Mouse (Mus musculus): ENCODE measurements at regions not wholly inside any gene's neighbourhood (a gene's known extent, or its start where the extent isn't known, plus 50 kb on each side); places are given as distances from the start of the nearest gene placed in this dataset.

DNA sequence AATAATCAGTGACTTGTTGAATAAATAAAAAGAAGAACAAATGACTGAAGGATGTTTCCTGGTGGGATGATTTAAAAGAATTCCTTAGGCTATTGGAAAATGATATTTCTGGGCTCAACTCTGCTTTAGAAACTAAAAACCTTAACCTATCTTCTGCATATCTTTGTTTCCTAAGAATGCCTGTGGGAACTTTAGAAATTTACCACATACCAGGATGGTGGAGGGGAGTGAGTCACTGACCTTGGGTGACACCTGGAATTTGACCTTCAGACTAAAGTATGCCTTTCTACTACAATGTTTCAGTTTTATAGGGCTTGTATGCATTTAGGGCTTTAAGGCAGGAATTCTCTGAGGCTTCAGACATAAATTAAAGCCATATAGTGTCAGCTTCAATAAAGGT lies 972.3 kb downstream of the Ttll7 start:
- no peak for TF ChIP-seq GATA4 (IDR thresholded peaks at IDR 0.05; ENCODE audit: insufficient replicate concordance, low read length)

DNA sequence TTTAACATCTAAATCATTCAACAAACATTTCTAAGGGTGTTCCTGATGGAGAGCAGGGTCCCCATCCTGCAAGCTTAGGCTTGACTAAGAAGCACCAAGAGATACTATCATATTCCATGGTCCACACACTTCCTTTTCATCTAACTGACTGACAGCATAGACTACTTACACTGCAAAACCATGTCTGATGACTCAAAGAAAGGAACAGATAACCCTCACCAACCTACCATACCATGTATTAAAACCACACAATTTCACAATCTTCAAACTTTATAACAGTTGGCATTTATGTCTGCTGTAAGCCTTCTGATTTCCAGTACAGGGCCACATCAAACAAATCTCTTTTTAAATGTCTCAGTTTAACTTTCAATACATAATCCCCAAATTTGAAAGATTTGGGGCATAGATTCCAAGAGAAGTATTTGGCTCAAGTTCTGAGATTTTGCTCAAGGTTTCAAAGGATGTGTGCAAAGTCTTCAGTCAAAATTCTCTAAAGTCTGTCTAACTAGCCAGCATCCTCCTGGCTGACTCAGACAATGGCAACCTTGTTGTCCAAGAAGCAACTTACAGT lies 962.0 kb downstream of the Ttll7 start:
- no peak for TF ChIP-seq GATA4 (IDR thresholded peaks at IDR 0.05; ENCODE audit: insufficient replicate concordance, low read length)

DNA sequence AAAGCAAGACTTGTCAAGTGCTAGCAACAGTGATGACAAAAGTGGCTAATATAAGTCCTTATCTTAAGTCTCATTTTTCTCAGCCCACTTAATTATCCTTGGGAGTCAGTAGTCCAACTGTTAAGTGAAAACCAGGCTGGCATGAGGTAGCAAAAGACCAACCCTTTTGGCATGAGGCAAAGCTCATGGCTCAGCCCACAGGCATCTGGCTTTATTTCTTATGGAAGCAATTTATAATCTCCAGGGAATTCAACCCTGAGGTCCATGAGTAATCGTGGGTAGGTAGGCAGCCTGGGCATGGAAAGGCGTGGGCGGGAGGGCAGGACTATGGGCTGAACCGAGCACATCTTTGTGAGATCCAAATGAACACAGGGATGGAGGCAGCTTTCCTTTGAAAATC lies 950.4 kb downstream of the Ttll7 start:
- TF ChIP-seq GATA4 (IDR thresholded peaks at IDR 0.05; ENCODE audit: insufficient replicate concordance, low read length): no peak

DNA sequence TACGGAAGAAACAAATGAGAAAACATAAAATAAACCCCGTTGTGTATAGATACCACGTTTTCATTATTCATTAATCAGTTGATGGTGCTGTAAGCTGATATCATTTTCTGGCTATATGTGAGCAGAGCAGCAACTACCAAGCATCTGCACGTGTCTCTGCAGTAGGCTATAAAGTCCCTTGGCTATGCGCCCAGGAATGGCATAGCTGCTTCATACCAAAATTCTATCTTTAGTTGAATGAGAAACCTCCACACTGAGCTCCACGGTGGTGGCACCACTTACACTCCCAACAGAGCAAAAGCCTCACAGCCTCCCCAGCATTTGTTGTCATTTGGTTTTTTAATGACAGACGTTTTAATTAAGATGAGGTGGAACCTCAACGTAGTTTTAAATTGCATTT lies 944.4 kb downstream of the Ttll7 start:
- no peak for TF ChIP-seq GATA4 (IDR thresholded peaks at IDR 0.05; ENCODE audit: insufficient replicate concordance, low read length)

DNA sequence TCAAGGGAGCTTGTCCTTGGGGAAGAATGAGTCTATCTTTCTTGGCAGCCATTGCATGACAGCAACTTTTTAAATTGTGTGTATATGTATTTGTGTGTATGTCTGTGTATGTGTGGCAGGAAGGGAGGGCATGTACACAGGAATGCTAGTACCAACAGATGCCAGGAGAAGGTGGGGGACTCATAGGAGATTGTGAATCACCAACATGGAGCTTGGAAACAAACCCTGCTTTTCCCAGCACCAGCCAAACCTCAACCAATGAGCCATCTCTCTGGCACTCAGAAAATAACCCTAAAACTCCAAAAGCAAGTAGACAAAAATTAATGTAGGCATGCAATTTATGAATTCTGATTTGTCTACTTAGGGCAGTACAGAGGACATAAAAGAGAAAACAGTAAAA lies 942.9 kb downstream of the Ttll7 start:
- TF ChIP-seq GATA4 (IDR thresholded peaks at IDR 0.05; ENCODE audit: insufficient replicate concordance, low read length): no peak

DNA sequence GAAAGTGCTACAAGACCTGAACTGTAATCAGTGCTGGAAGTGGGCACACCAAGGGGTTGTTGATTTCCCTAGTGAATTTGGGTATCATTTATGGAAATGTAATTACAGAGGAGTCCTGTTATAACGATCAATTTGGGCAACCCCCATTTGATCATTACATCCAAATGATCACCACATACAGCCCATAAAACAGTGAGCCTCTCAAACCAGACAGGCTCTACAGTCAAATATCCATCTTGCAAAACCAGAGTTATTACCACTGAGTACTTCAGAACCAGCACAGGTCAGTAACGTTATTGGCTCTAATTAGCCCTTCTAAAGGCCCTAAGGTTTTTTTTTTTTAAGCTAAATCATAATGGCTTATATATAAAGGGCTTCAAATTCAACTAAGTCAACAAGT lies 934.4 kb downstream of the Ttll7 start:
- no peak for TF ChIP-seq GATA4 (IDR thresholded peaks at IDR 0.05; ENCODE audit: insufficient replicate concordance, low read length)

DNA sequence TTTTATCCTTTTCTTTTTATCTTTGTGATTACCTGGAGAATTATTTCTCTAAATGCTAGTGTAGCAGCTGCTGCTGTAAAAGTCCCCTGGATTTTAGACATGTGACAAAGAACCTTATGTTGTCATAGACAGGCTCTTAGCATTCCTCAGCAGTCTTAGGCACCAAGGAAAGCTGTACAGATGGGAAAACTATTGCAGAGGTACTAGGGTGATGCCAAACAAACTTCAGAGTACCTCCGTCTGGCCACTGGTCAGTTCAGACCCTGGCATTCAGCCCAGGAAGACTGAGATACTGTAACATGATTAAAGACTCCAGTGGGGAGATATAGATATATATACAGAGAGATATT lies 898.6 kb downstream of the Ttll7 start:
- TF ChIP-seq GATA4 (IDR thresholded peaks at IDR 0.05; ENCODE audit: insufficient replicate concordance, low read length): no peak

DNA sequence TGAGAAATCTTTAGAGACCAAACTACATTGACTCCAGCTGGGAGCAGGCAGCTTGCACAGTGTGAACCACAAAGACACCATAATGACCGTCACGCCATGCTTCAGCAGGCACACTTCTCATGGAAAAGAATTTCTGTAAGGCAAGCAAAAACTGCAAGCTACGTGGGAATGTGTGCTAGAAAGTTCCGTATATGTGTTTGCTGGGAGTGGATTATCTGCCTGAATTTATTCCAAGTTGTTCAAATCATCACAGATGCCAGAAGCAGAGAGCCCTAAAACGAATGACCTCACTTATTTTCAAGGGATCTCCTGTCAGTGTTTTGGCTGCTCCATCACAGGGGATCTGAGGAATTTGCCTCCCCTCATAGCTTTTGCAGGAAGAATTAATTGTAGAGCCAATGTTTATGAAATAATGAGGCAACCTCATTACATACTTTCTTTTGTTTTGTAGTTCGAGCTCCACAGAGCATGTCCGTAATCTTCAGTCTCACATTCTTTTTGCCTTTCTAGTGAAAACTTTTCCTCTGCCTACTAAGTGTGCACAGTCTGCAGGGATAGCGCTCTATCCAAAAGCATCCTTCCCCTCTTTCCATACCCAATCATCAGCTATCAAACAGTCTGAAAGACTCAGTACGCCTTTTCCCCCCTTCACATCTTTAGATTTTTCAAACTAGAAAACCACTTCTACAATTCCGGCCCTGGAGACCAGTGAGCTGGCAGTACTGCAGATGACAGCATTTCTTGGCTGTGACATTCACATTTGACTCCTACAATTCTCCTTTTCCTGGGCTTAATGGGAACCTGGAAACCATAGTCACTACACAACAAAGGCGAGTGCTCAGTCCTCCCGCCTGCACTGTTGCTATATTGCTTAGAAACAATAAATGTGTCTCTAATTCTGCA lies 898.0 kb downstream of the Ttll7 start:
- no peak for TF ChIP-seq GATA4 (IDR thresholded peaks at IDR 0.05; ENCODE audit: insufficient replicate concordance, low read length)

DNA sequence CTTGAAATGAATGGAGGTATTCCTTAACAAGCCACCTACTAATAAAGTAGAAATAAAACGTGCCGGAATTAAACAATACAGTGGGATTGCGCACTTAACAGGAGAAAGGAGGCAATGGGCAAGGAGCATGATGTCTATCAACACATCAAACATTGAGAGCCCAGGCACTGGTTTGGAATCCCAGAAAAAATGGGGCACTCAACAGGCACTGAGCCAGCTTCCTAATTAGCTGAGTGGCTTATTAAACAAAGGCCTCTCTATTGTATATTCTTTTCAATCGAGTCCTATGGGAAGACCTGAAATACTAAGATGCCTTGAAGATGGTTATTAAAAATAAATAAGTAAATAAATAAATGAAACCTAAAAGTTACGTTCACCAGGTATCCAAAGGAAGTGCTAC lies 897.3 kb downstream of the Ttll7 start:
- TF ChIP-seq GATA4 (IDR thresholded peaks at IDR 0.05; ENCODE audit: insufficient replicate concordance, low read length): no peak

DNA sequence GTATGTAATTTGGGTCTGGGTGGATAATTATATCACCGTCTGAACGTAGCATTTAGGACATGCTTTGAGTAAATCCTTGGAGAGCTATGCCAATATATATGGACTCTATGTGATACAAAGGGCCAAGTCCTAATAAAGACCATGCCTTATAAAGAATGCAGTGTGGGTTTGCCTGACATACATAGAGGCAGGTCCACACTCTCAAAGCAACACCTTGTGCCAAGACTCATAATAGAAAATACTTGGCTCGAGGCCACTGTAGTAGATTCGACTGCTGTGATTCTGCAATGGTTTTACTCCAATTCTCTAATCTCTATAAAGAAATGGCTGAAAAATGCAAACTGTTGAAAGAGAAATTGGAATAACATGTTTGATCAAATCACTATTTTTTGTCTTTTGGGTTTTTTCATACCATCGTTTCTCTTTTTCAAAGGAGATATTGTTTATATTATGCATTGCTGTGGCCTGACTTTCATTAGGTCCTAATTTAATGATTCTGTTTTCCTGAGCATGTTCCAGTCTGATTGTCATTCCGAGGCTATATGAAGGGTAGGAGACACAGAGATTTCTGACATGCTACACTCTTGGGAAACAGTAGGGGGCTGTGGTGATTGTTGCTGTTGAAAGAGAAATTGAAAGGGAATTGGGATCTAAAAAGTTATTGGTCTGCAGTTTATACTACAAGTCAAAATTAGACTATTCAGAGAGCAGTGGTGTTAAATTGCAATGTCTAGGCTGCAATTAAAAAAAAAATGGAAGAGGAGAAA lies 884.7 kb downstream of the Ttll7 start:
- no peak for TF ChIP-seq GATA4 (IDR thresholded peaks at IDR 0.05; ENCODE audit: insufficient replicate concordance, low read length)

DNA sequence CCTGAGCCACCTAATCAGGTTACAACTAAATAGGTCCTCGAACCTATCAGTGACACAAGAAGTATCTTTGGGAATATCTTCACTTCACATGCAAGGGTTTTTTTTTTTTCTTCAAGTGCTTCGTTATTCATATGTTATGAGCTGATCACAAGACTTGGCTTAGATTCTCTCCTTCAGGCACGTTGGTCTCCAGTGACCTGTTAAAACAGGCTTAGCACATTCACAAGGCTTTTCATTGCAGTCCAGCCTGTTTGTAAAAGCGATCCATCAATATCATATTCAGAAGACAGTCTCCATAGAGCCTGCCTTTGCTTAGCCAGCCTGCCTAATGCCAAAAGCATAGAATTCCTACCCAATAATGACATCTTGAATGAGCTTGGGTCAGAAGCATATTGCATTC lies 864.2 kb downstream of the Ttll7 start:
- TF ChIP-seq GATA4 (IDR thresholded peaks at IDR 0.05; ENCODE audit: insufficient replicate concordance, low read length): no peak

DNA sequence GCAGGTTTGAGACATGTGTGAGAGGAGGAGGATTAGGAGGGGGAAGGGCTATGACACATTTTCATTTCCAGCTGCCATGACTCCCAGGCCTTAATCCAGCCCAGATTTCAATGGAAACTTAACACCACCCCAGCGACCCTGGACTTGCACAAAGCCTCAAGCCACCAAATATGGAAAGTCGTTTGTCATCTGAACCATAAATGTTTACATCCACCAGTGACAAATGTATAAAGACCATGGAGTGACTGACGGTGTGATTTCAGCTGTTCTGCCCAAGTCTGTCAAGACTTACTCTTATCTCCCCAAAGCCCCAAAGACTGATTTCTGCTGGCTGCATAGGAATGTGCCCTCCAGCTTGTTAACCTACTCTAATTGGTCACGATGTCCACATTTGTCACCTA lies 855.2 kb downstream of the Ttll7 start:
- TF ChIP-seq GATA4 (IDR thresholded peaks at IDR 0.05; ENCODE audit: insufficient replicate concordance, low read length): no peak

DNA sequence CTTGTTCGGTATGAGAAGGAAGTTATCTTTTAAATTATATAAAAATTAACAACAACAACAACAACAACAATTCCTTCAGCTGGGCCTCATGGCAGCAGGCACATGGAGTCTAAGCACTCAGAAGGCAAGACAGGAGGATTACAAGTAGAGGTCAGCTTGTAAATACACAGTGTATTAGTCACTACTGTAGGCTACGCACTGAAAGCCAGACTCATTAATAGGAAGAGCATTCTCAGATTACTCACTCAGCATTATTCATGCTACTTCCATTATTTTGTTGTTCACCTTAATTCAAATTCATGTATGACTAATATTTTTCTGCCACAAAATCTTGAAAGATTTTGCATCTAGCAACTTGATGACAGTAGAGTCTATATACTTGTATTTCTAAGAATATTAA lies 831.6 kb downstream of the Ttll7 start:
- no peak for TF ChIP-seq GATA4 (IDR thresholded peaks at IDR 0.05; ENCODE audit: insufficient replicate concordance, low read length)

DNA sequence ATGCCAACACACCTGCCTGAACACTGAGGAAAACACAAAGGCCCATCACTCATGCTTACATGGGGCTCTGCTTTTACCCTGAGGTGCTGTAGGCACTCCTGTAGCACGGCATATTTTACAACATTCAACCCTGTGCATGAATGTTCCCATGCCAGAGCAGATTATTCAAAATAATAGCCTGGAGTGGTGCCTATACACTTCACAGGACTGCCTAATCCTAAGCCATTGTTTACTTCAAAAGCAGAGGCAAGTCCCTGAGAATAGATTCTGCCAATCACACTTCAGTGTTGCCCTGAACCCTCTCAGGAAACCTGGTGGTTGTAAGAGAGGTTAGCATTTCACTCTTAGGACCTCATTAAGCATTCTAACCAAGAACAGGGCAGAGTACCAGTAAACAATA lies 828.1 kb downstream of the Ttll7 start:
- no peak for TF ChIP-seq GATA4 (IDR thresholded peaks at IDR 0.05; ENCODE audit: insufficient replicate concordance, low read length)

DNA sequence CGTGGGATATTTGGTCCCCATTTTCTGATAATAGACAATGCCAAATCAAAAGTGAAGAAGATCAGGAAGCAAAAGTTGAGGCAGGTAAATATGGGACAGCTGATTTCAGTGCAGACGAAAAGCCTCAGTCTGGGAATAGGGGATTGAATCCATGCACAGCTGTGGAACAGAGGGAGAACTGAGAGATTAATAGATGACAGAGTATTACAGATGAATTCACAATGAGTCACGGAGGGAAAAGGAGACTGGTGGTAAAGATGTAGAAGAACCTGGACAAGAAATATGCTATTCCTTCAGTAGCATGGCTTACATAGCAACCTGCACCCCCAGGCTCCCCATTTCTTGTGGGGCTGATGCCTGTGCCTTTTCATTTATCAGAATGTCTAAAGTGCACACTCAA lies 810.4 kb downstream of the Ttll7 start:
- no peak for TF ChIP-seq GATA4 (IDR thresholded peaks at IDR 0.05; ENCODE audit: insufficient replicate concordance, low read length)

DNA sequence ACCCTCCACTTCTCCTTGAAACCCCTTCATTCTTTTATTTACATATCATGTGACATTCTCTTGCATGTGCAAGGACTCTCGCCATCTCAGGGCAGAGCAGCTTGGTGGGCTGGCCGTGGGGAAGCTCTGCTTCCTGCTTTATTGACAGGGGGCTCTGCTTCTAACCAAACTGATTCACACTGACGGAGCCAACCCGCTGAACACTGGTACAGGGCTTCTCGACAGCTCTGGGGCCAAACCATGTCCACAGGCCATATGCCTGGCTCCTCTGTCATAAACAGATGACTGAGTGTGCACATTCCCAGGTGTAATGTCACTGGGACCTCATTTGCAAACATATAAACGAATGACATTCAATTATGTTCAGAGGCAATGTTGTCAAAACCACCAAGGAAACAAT lies 800.7 kb downstream of the Ttll7 start:
- TF ChIP-seq GATA4 (IDR thresholded peaks at IDR 0.05; ENCODE audit: insufficient replicate concordance, low read length): no peak

All from liver, adult (tissue).